Comparison of ENCODE assay signal across 8 mouse cellular contexts in the genomic region with DNA sequence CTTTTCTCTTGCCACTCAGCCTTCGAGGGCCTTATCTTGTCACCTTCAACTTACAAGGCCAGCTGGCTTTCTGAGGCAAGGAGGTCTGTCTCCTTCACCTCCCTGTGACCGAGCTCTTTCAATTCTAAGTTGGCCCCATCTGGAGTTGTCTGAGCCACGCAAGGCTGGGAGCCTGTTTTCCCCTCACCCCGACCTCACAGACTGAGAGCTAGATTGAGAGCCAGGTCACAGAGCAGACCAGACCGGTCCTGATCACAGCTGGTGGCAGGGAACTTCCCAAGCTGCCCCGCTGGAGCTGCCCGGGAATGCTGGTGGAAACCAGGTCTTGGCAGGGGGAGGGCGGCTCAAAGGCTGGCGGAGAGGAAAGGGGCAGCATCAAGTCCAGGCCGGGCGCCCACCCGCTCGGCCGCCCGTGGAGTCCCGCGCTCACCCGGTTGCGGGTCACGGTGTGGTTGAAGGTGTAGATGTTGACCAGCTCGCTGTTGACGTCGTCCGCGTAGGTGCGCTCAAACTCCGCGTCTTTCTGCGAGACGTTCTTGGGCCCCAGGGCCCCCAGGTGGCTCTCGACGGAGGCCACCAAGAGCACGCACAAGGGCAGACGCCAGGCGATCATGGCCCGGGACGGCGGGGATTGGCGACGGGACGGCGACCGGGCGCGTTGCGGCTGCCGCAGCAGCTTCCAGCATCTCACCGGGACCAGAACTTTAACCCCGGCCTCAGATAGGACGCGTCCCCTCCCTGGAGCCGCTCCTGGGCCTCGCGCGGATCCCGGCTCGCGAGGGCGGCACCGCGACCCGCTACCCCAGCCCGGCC. TPM values are rescaled to one million over a fixed set of nuclear protein-coding genes. Genes with fewer than 3 reads are reported as not detected.
DNase-seq lines count a peak whose midpoint lies in the region; ATAC-seq and TF ChIP-seq lines count a peak whose summit lies in the region.

No protein-coding gene starts in this region.

- H3K27me3 ChIP-seq in heart, embryonic 14.5 days (ENCODE audit: control insufficient read depth, insufficient read depth, low read length), result no peaks in the 10 kb centered on the region

- H3K27ac ChIP-seq in ES-E14 (ENCODE audit: insufficient read depth, low read depth, low read length, poor library complexity, severe bottlenecking), result peak overlapping the region; percentile 2; the same call in 1 of the 2 replicates
- peak overlapping the region; percentile 45 for H3K27ac ChIP-seq in embryonic fibroblast, embryonic 13.5 days (ENCODE audit: insufficient read depth, low read length)
- peak overlapping the region; percentile 72 to 89 for H3K27ac ChIP-seq in heart, embryonic 14.5 days (replicated peaks in 1 of 2; ENCODE audit: control insufficient read depth in 1 of 2, insufficient read depth in 1 of 2, low read depth in 2 of 2, low read length in 2 of 2)

- TF ChIP-seq POLR2A in embryonic fibroblast, embryonic 13.5 days (IDR thresholded peaks at IDR 0.05; ENCODE audit: low read depth, low read length), result peak; percentile 46; the same call in 1 of the 2 replicates

- peaks cover 0 to 5% of the 10 kb centered on the region in 2 experiments; a peak in 1 of 4 replicates for H3K4me1 ChIP-seq in ES-E14 (ENCODE audit: control insufficient read depth in 2 of 2, insufficient read depth in 2 of 2, low read length in 2 of 2, poor library complexity in 1 of 2)
- no peaks in the 10 kb centered on the region; the same call in 1 of the 2 replicates for H3K4me1 ChIP-seq in embryonic fibroblast, embryonic 13.5 days (ENCODE audit: control insufficient read depth, insufficient read depth, low read length)
- H3K4me1 ChIP-seq in heart, embryonic 14.5 days (ENCODE audit: control insufficient read depth in 2 of 2, insufficient read depth in 2 of 2, low read length in 2 of 2), result peaks cover 12 to 16% of the 10 kb centered on the region in 2 experiments

- H3K4me2 ChIP-seq in heart, embryonic 14.5 days (ENCODE audit: low read length), result peak overlapping the region; percentile 85

- no peaks in the 10 kb centered on the region for H3K9me3 ChIP-seq in ES-E14 (ENCODE audit: control insufficient read depth, insufficient read depth, low read depth, low read length)
- H3K9me3 ChIP-seq in heart, embryonic 14.5 days (ENCODE audit: control insufficient read depth, low read length), result no peaks in the 10 kb centered on the region

- peak; percentile 45 for ATAC-seq in heart, embryonic 14.5 days (ENCODE audit: insufficient number of reproducible peaks, insufficient read depth, low FRiP score, low read depth)
- no peak; the same call in 1 of the 2 replicates for ATAC-seq in monocyte, adult 5-6 weeks (replicated peaks; ENCODE audit: insufficient number of reproducible peaks, low FRiP score, low TSS enrichment, poor library complexity, severe bottlenecking)

- peaks cover 19% of the 10 kb centered on the region; the same call in 1 of the 2 replicates for H3K36me3 ChIP-seq in ES-E14 (ENCODE audit: control insufficient read depth, insufficient read depth, low read length, poor library complexity, severe bottlenecking)
- H3K36me3 ChIP-seq in heart, embryonic 14.5 days (ENCODE audit: control insufficient read depth, insufficient read depth, low read length), result peaks cover 35% of the 10 kb centered on the region

- peak overlapping the region; percentile 77 to 93 for H3K4me3 ChIP-seq in ES-E14 (ENCODE audit: insufficient read depth in 1 of 2, low read depth in 1 of 2, low read length in 2 of 2, poor library complexity in 1 of 2, severe bottlenecking in 1 of 2)
- H3K4me3 ChIP-seq in embryonic fibroblast, embryonic 13.5 days (ENCODE audit: insufficient read depth, low read length), result peak overlapping the region; percentile 66
- H3K4me3 ChIP-seq in heart, embryonic 14.5 days (ENCODE audit: control insufficient read depth in 1 of 2, insufficient read depth in 1 of 2, low read depth in 1 of 2, low read length in 2 of 2), result peak overlapping the region; percentile 66 to 79

- H3K9ac ChIP-seq in ES-E14 (ENCODE audit: insufficient read depth, low read depth, low read length, poor library complexity, severe bottlenecking), result peak overlapping the region; percentile 84
- peak overlapping the region; percentile 88 for H3K9ac ChIP-seq in heart, embryonic 14.5 days (ENCODE audit: low read length)

- no peak for TF ChIP-seq CTCF in embryonic fibroblast, embryonic 13.5 days (IDR thresholded peaks at IDR 0.05; ENCODE audit: borderline replicate concordance, insufficient read depth, low read length)

- DNase-seq in ES-E14 (ENCODE audit: low read depth, low spot score), result no peak
- DNase-seq in adrenal gland, postnatal 25 days, result peak; percentile 50
- peak; percentile 72 for DNase-seq in kidney, postnatal 14 days
- peak; percentile 67 for DNase-seq in lung, postnatal 10 days
- DNase-seq in retina, embryonic 14.5 days (ENCODE audit: low spot score), result peak; percentile 57

- in situ Hi-C loops in ES-E14 (cut with MboI; ENCODE audit: low sequenced_read_pairs in 2 of 2, unreplicated experiment in 2 of 2), result no loop called here

- under 1% methylated on average over 62 of the region's 63 CpGs for WGBS in heart, embryonic 14.5 days

TF ChIP-seq in ES-E14, 5 proteins besides CTCF, POLR2A, EP300 and RAD21:
- TF ChIP-seq CHD2 (IDR thresholded peaks at IDR 0.05; ENCODE audit: low read depth, low read length), result no peak
- TF ChIP-seq MAFK (IDR thresholded peaks at IDR 0.05; ENCODE audit: insufficient read depth, low read depth, low read length), result no peak
- TF ChIP-seq ZNF384 (IDR thresholded peaks at IDR 0.05; ENCODE audit: low read depth, low read length), result no peak
- no peak for TF ChIP-seq ZC3H11A (IDR thresholded peaks at IDR 0.05; ENCODE audit: borderline replicate concordance, low read depth, low read length)
- TF ChIP-seq HCFC1 (IDR thresholded peaks at IDR 0.05; ENCODE audit: borderline replicate concordance, insufficient read depth, low read length), result no peak

RNA-seq across cellular contexts. Expression of a gene that starts 0.6 kb away (rescaled TPM):
- total RNA-seq in ES-E14 (2012; rRNA removed), result 44.7 and 50.3 TPM in 2 replicates
- 286 and 328 TPM in 2 replicates for total RNA-seq in adrenal gland, postnatal 25 days (2021)
- 153 and 185 TPM in 2 replicates for polyA plus RNA-seq in embryonic fibroblast, embryonic 13.5 days (2011; ENCODE audit: insufficient read length, low read depth, missing spikeins)
- 36.5 and 43.9 TPM in 2 replicates for polyA plus RNA-seq in heart, embryonic 14.5 days (2014; fragmentation: Nextera tagmentation; extraction: Ambion mirVana)
- total RNA-seq in monocyte, adult 5-6 weeks (2017), result 40.2 to 62.3 TPM (median 50.1 TPM) in 3 replicates

RNA-seq across cellular contexts. Expression of a gene that starts 18.6 kb away (rescaled TPM):
- total RNA-seq in ES-E14 (2012; rRNA removed), result 255 and 575 TPM in 2 replicates
- total RNA-seq in adrenal gland, postnatal 25 days (2021), result 51.0 and 70.2 TPM in 2 replicates
- polyA plus RNA-seq in embryonic fibroblast, embryonic 13.5 days (2011; ENCODE audit: insufficient read length, low read depth, missing spikeins), result 1,824 and 2,709 TPM in 2 replicates
- 122 and 143 TPM in 2 replicates for polyA plus RNA-seq in heart, embryonic 14.5 days (2014; fragmentation: Nextera tagmentation; extraction: Ambion mirVana)
- 0.68 TPM in 1 of 3 replicates, not detected in the others for total RNA-seq in monocyte, adult 5-6 weeks (2017)

RNA-seq across cellular contexts. Expression of a gene that starts 47.8 kb away (rescaled TPM):
- 13.5 and 16.3 TPM in 2 replicates for total RNA-seq in ES-E14 (2012; rRNA removed)
- total RNA-seq in adrenal gland, postnatal 25 days (2021), result 51.8 and 56.0 TPM in 2 replicates
- polyA plus RNA-seq in embryonic fibroblast, embryonic 13.5 days (2011; ENCODE audit: insufficient read length, low read depth, missing spikeins), result 39.7 and 43.6 TPM in 2 replicates
- polyA plus RNA-seq in heart, embryonic 14.5 days (2014; fragmentation: Nextera tagmentation; extraction: Ambion mirVana), result 42.9 and 45.5 TPM in 2 replicates
- 35.0 to 48.8 TPM (median 46.1 TPM) in 3 replicates for total RNA-seq in monocyte, adult 5-6 weeks (2017)

RNA-seq across cellular contexts. Expression of a gene that starts 48.2 kb away (rescaled TPM):
- 21.3 and 33.5 TPM in 2 replicates for total RNA-seq in ES-E14 (2012; rRNA removed)
- total RNA-seq in adrenal gland, postnatal 25 days (2021), result 28.9 and 33.7 TPM in 2 replicates
- polyA plus RNA-seq in embryonic fibroblast, embryonic 13.5 days (2011; ENCODE audit: insufficient read length, low read depth, missing spikeins), result 19.6 and 24.0 TPM in 2 replicates
- polyA plus RNA-seq in heart, embryonic 14.5 days (2014; fragmentation: Nextera tagmentation; extraction: Ambion mirVana), result 12.1 and 13.5 TPM in 2 replicates
- 23.5 to 44.2 TPM (median 36.3 TPM) in 3 replicates for total RNA-seq in monocyte, adult 5-6 weeks (2017)

RNA-seq across cellular contexts. Expression of a gene that starts 58.0 kb away (rescaled TPM):
- total RNA-seq in ES-E14 (2012; rRNA removed), result 51.1 and 64.9 TPM in 2 replicates
- total RNA-seq in adrenal gland, postnatal 25 days (2021), result 112 and 146 TPM in 2 replicates
- polyA plus RNA-seq in embryonic fibroblast, embryonic 13.5 days (2011; ENCODE audit: insufficient read length, low read depth, missing spikeins), result 179 and 182 TPM in 2 replicates
- polyA plus RNA-seq in heart, embryonic 14.5 days (2014; fragmentation: Nextera tagmentation; extraction: Ambion mirVana), result 141 and 148 TPM in 2 replicates
- total RNA-seq in monocyte, adult 5-6 weeks (2017), result 67.4 to 83.6 TPM (median 77.9 TPM) in 3 replicates

Comparison
In these comparisons a context has a peak if more than half of its experiments do, and no peak if none do; other contexts are left out.
1. H3K27ac ChIP-seq: peak in every context shown above with its lines; median percentile 80 in heart, embryonic 14.5 days; 45 in embryonic fibroblast, embryonic 13.5 days; 2 in ES-E14.
2. RNA of a gene that starts 18.6 kb away (total RNA-seq): 255 to 575 TPM in ES-E14 and 51.0 to 70.2 TPM in adrenal gland, postnatal 25 days; 0.68 TPM in monocyte, adult 5-6 weeks; every median in the first group is over 10 times any median in the second.
3. Peak in every context shown above with its lines, with median percentiles within 50 percentile points of each other: H3K4me3 ChIP-seq.